Comparison of ENCODE assay signal across 8 mouse cellular contexts in the genomic region with DNA sequence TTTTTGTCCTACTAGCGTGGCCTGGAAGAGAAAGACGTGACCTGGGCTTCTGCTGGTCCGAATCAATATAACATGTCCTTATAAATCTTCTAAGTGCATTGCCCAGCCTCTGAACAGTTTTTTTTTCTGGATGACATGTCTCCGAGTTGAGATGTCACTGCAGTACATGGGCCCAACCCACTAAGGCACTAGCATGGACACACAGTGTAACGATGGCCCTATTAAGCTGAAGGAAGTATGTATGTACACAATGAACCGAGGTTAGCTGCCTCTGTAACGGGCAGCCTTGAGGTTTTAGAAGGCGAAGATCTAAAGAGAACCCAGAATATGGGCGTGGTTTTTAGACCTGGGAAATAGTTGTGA. TPM values are rescaled to one million over a fixed set of nuclear protein-coding genes. Genes with fewer than 3 reads are reported as not detected.
DNase-seq lines count a peak whose midpoint lies in the region; ATAC-seq and TF ChIP-seq lines count a peak whose summit lies in the region.

No protein-coding gene starts in this region.

- no peak for TF ChIP-seq POLR2A in CH12.LX (IDR thresholded peaks at IDR 0.05; ENCODE audit: low read depth, low read length)

- dilution Hi-C loops in CH12.LX (cut with MboI; ENCODE audit: extremely low pct_ligation_motif_present, extremely low pct_unique_long_range_greater_than_20kb, low sequenced_read_pairs): no loop called here

- intact Hi-C loops in heart, postnatal 14 days (cut with DNase I): loop anchor here (10.0 kb wide), 2 partner anchors 235 to 385 kb away; a partner anchor contains a TSS
- intact Hi-C loops in left cerebral cortex, postnatal 36 days (cut with DNase I): loop anchor here (5.0 to 10.0 kb wide), 2 partner anchors 207 to 385 kb away; a partner anchor contains a TSS

- H3K9ac ChIP-seq in CH12.LX (ENCODE audit: insufficient read depth, low read depth): peak overlapping the region; percentile 98
- H3K9ac ChIP-seq in forebrain, embryonic 11.5 days (ENCODE audit: low read length): peak overlapping the region; percentile 73
- peak overlapping the region; percentile 83 for H3K9ac ChIP-seq in liver, embryonic 13.5 days

- H3K79me2 ChIP-seq in CH12.LX (replicated peaks; ENCODE audit: control insufficient read depth, extremely low read depth, insufficient read depth, poor library complexity, severe bottlenecking): peaks cover 21% of the 10 kb centered on the region

- no peak for ATAC-seq in forebrain, embryonic 11.5 days (replicated peaks; ENCODE audit: low FRiP score)
- ATAC-seq in liver, embryonic 13.5 days (ENCODE audit: low read depth): no peak

- TF ChIP-seq CTCF in CH12.LX (conservative IDR thresholded peaks at IDR 0.05 in 1 of 2, IDR thresholded peaks at IDR 0.05 in 1 of 2; ENCODE audit: low read depth in 2 of 2, low read length in 2 of 2): no peak

- peak overlapping the region; percentile 87 for H3K27ac ChIP-seq in heart, embryonic 10.5 days
- H3K27ac ChIP-seq in CH12.LX (ENCODE audit: insufficient read depth, low read depth): no peak overlapping the region
- no peak overlapping the region for H3K27ac ChIP-seq in forebrain, embryonic 11.5 days (ENCODE audit: low read depth, low read length)
- peak overlapping the region; percentile 86 for H3K27ac ChIP-seq in liver, embryonic 13.5 days

- TF ChIP-seq RAD21 in CH12.LX (IDR thresholded peaks at IDR 0.05; ENCODE audit: low read depth, low read length): no peak

- peaks cover 8% of the 10 kb centered on the region for H3K4me1 ChIP-seq in heart, embryonic 10.5 days
- peaks cover 7 to 33% of the 10 kb centered on the region in 2 experiments; a peak in 3 of 4 replicates for H3K4me1 ChIP-seq in CH12.LX (ENCODE audit: control insufficient read depth in 1 of 2, insufficient read depth in 2 of 2)
- H3K4me1 ChIP-seq in forebrain, embryonic 11.5 days (replicated peaks; ENCODE audit: control insufficient read depth, insufficient read depth, low read length): no peaks in the 10 kb centered on the region; the same call in 1 of the 2 replicates
- peaks cover 14% of the 10 kb centered on the region for H3K4me1 ChIP-seq in liver, embryonic 13.5 days (replicated peaks)

- peak overlapping the region; percentile 97 for H3K4me3 ChIP-seq in heart, embryonic 10.5 days
- H3K4me3 ChIP-seq in CH12.LX (replicated peaks in 1 of 3; ENCODE audit: low read depth in 2 of 3, low read length in 2 of 3, poor library complexity in 1 of 3): peak overlapping the region; percentile 78 to 99 (median 89)
- peak overlapping the region; percentile 94 for H3K4me3 ChIP-seq in forebrain, embryonic 11.5 days (ENCODE audit: low read depth, low read length)
- peak overlapping the region; percentile 95 for H3K4me3 ChIP-seq in liver, embryonic 13.5 days (replicated peaks)

- DNase-seq in heart, embryonic 10.5 days (ENCODE audit: low spot score): no peak
- no peak for DNase-seq in heart, postnatal 14 days
- no peak for DNase-seq in CH12.LX (ENCODE audit: extremely low read depth)
- DNase-seq in forebrain, embryonic 11.5 days (ENCODE audit: low spot score): no peak
- DNase-seq in liver, embryonic 13.5 days: no peak
- DNase-seq in gastrocnemius, postnatal 10 days: no peak
- DNase-seq in left cerebral cortex, adult 8-10 months (ENCODE audit: low spot score in 2 of 2): no peak
- no peak for DNase-seq in left cerebral cortex, postnatal 36 days (ENCODE audit: low spot score in 2 of 2)

- 7% methylated on average over 9 of the region's 9 CpGs for WGBS in heart, embryonic 10.5 days
- 7% methylated on average over 9 of the region's 9 CpGs for WGBS in forebrain, embryonic 11.5 days
- 4% methylated on average over 9 of the region's 9 CpGs for WGBS in liver, embryonic 13.5 days (ENCODE audit: insufficient replicate concordance)

- H3K9me3 ChIP-seq in heart, embryonic 10.5 days: no peaks in the 10 kb centered on the region
- H3K9me3 ChIP-seq in CH12.LX (replicated peaks; ENCODE audit: low read length): no peaks in the 10 kb centered on the region
- H3K9me3 ChIP-seq in forebrain, embryonic 11.5 days (ENCODE audit: control insufficient read depth, low read length): no peaks in the 10 kb centered on the region
- H3K9me3 ChIP-seq in liver, embryonic 13.5 days (replicated peaks): no peaks in the 10 kb centered on the region

- H3K27me3 ChIP-seq in heart, embryonic 10.5 days (ENCODE audit: insufficient read depth, poor library complexity, severe bottlenecking): no peaks in the 10 kb centered on the region
- no peaks in the 10 kb centered on the region for H3K27me3 ChIP-seq in CH12.LX (replicated peaks)
- no peaks in the 10 kb centered on the region for H3K27me3 ChIP-seq in forebrain, embryonic 11.5 days (ENCODE audit: control insufficient read depth, insufficient read depth, low read length)
- H3K27me3 ChIP-seq in liver, embryonic 13.5 days: no peaks in the 10 kb centered on the region

- peaks cover 5% of the 10 kb centered on the region for H3K36me3 ChIP-seq in heart, embryonic 10.5 days
- peaks cover 5 to 22% of the 10 kb centered on the region in 2 experiments for H3K36me3 ChIP-seq in CH12.LX (replicated peaks in 1 of 2; ENCODE audit: control insufficient read depth in 1 of 2, insufficient read depth in 1 of 2, low read length in 1 of 2)
- no peaks in the 10 kb centered on the region for H3K36me3 ChIP-seq in forebrain, embryonic 11.5 days (ENCODE audit: control insufficient read depth, insufficient read depth, low read length)
- H3K36me3 ChIP-seq in liver, embryonic 13.5 days: peaks cover 11% of the 10 kb centered on the region

- peak overlapping the region; percentile 96 for H3K4me2 ChIP-seq in CH12.LX (ENCODE audit: insufficient read depth, low read depth, poor library complexity, severe bottlenecking)
- H3K4me2 ChIP-seq in forebrain, embryonic 11.5 days (ENCODE audit: low read depth, low read length, severe bottlenecking): peak overlapping the region; percentile 77
- H3K4me2 ChIP-seq in liver, embryonic 13.5 days: peak overlapping the region; percentile 76

- no peak for TF ChIP-seq EP300 in CH12.LX (IDR thresholded peaks at IDR 0.05; ENCODE audit: low read length)

- in situ Hi-C loops in CH12.LX (cut with MboI; ENCODE audit: low pct_ligation_motif_present, low pct_unique_long_range_greater_than_20kb, low sequenced_read_pairs): no loop called here

TF ChIP-seq in CH12.LX, 34 proteins besides CTCF, POLR2A, EP300 and RAD21:
- TF ChIP-seq TCF12 (IDR thresholded peaks at IDR 0.05; ENCODE audit: low read depth, low read length): no peak
- no peak for TF ChIP-seq MXI1 (IDR thresholded peaks at IDR 0.05; ENCODE audit: low read depth, low read length)
- no peak for TF ChIP-seq NRF1 (IDR thresholded peaks at IDR 0.05; ENCODE audit: low read depth, low read length)
- no peak for TF ChIP-seq GABPA (IDR thresholded peaks at IDR 0.05; ENCODE audit: insufficient replicate concordance, low read depth, low read length)
- TF ChIP-seq ZKSCAN1 (IDR thresholded peaks at IDR 0.05; ENCODE audit: borderline replicate concordance, low read depth, low read length): no peak
- no peak for TF ChIP-seq BHLHE40 (IDR thresholded peaks at IDR 0.05; ENCODE audit: low read depth, low read length)
- TF ChIP-seq USF1 (IDR thresholded peaks at IDR 0.05; ENCODE audit: low read depth, low read length): no peak

RNA-seq across cellular contexts. Expression of a gene that starts 0.6 kb away (rescaled TPM):
- polyA plus RNA-seq in heart, embryonic 10.5 days (2016; fragmentation: Nextera tagmentation; extraction: Ambion mirVana): 30.0 and 31.8 TPM in 2 replicates
- total RNA-seq in heart, postnatal 14 days (2021): 10 to 100 TPM; 14.3 to 15.2 TPM
- total RNA-seq in CH12.LX (2012; rRNA removed) (26.6 and 32.9 TPM in 2 replicates), CH12.LX (2014; rRNA removed) (30.4 and 41.3 TPM in 2 replicates)
- 32.6 and 36.2 TPM in 2 replicates for polyA plus RNA-seq in CH12.LX (2012; ENCODE audit: insufficient read length, low read depth)
- polyA plus RNA-seq in forebrain, embryonic 11.5 days (2014; fragmentation: Nextera tagmentation; extraction: Ambion mirVana): 55.7 and 56.1 TPM in 2 replicates
- polyA plus RNA-seq in liver, embryonic 13.5 days (2015; fragmentation: Nextera tagmentation; extraction: Ambion mirVana): 12.8 and 13.6 TPM in 2 replicates
- total RNA-seq in gastrocnemius, postnatal 10 days (2021): 10 to 100 TPM; 14.4 to 21.5 TPM
- 10 to 100 TPM; 48.8 to 59.2 (median 57.1) TPM for total RNA-seq in left cerebral cortex, adult 8-10 months (2022)
- total RNA-seq in left cerebral cortex, postnatal 36 days (2021): 10 to 100 TPM; 50.7 to 55.1 TPM

RNA-seq across cellular contexts. Expression of a gene that starts 45.8 kb away (rescaled TPM):
- not detected in 2 replicates for polyA plus RNA-seq in heart, embryonic 10.5 days (2016; fragmentation: Nextera tagmentation; extraction: Ambion mirVana)
- total RNA-seq in heart, postnatal 14 days (2021): not detected
- not detected in 2 replicates for total RNA-seq in CH12.LX (2012; rRNA removed)
- not detected in 2 replicates for total RNA-seq in CH12.LX (2014; rRNA removed)
- not detected in 2 replicates for polyA plus RNA-seq in CH12.LX (2012; ENCODE audit: insufficient read length, low read depth)
- 0.79 TPM in 1 of 2 replicates, not detected in the other for polyA plus RNA-seq in forebrain, embryonic 11.5 days (2014; fragmentation: Nextera tagmentation; extraction: Ambion mirVana)
- not detected in 2 replicates for polyA plus RNA-seq in liver, embryonic 13.5 days (2015; fragmentation: Nextera tagmentation; extraction: Ambion mirVana)
- total RNA-seq in gastrocnemius, postnatal 10 days (2021): not detected
- not detected for total RNA-seq in left cerebral cortex, adult 8-10 months (2022)
- not detected for total RNA-seq in left cerebral cortex, postnatal 36 days (2021)

RNA-seq across cellular contexts. Expression of a gene that starts 58.8 kb away (rescaled TPM):
- polyA plus RNA-seq in heart, embryonic 10.5 days (2016; fragmentation: Nextera tagmentation; extraction: Ambion mirVana): 7.7 TPM in 2 replicates
- 1 to 10 TPM; 3.9 to 4.1 TPM for total RNA-seq in heart, postnatal 14 days (2021)
- total RNA-seq in CH12.LX (2012; rRNA removed) (8.0 and 10.3 TPM in 2 replicates), CH12.LX (2014; rRNA removed) (11.9 and 12.1 TPM in 2 replicates)
- polyA plus RNA-seq in CH12.LX (2012; ENCODE audit: insufficient read length, low read depth): 11.7 and 12.0 TPM in 2 replicates
- polyA plus RNA-seq in forebrain, embryonic 11.5 days (2014; fragmentation: Nextera tagmentation; extraction: Ambion mirVana): 12.2 and 15.5 TPM in 2 replicates
- polyA plus RNA-seq in liver, embryonic 13.5 days (2015; fragmentation: Nextera tagmentation; extraction: Ambion mirVana): 4.5 and 5.9 TPM in 2 replicates
- 1 to 10 TPM; 2.6 to 3.3 TPM for total RNA-seq in gastrocnemius, postnatal 10 days (2021)
- 1 to 10 TPM; 6.2 to 7.0 (median 6.8) TPM for total RNA-seq in left cerebral cortex, adult 8-10 months (2022)
- 1 to 10 TPM; 5.2 to 6.7 TPM for total RNA-seq in left cerebral cortex, postnatal 36 days (2021)

Comparison
In these comparisons a context has a peak if more than half of its experiments do, and no peak if none do; other contexts are left out.
1. H3K27ac ChIP-seq: peak in heart, embryonic 10.5 days (single experiment) and liver, embryonic 13.5 days (single experiment); none in CH12.LX (single experiment) and forebrain, embryonic 11.5 days (single experiment).
2. Peak in every context shown above with its lines, with median percentiles within 50 percentile points of each other: H3K4me3 ChIP-seq, H3K4me2 ChIP-seq and H3K9ac ChIP-seq.